Mouse (Mus musculus): Measurements from ENCODE around the gene Dcun1d4. TPM values are rescaled to one million over a fixed set of nuclear protein-coding genes. Genes with fewer than 3 reads are reported as not detected.
"Not testable (repeated sequence)": the region's sequence is repeated elsewhere in the genome, so short reads cannot be mapped to it uniquely, and the experiment has no call there.

The Dcun1d4 gene
- 10 to 100 TPM; 17.4 to 19.1 TPM for total RNA-seq (2021)

GRCm38 (mm10) chr5:73480700-73481099 is at the start of gene Dcun1d4:
Gene Dcun1d4 (plus strand): TSS chr5:73481000.
- no peak for DNase-seq

DNA sequence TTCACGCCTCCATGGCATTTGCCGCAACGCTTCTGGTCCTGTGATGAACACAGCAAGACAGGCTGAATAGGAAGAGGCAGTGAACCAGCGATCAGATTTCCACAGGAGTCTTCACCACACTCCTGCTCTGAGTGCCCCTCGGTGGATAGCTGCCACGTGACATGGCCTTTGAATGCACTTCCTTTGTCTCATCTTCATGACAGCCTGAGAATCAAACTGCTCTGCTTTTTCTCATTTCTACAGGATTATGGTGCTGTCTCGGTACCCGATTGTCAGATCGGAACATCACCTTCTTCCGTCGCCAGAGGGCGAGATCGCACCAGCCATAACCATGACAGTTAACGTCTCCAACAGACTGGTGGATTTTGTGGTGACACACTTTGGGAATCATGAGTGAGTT is 49.2 kb upstream of the Dcun1d4 start:
- peak; percentile 84 for DNase-seq

GRCm38 (mm10) chr5:73432805-73433204 is 48.0 kb upstream of the Dcun1d4 start:
- no peak for DNase-seq

DNA sequence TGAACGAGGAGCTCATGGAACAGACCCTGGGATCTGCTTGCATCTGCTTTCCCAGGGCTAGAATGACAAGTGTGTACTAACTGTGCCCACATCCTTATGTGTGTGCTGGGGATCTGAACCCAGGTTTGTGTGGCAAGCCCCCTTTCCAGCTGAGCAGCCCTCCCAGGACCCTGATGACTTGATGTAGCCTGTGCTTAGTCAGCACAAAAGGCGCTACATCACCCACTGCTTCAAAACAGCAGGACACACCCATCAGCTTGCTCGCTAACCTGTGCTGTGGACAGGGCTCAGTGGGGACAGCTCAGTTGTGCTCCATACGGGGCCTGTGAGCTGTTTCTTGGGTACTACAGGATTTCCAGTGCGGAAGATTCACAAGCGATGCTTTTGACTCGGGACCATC is 46.0 kb upstream of the Dcun1d4 start:
- no peak for DNase-seq

GRCm38 (mm10) chr5:73442176-73442575 is 38.6 kb upstream of the Dcun1d4 start:
- DNase-seq = no peak

DNA sequence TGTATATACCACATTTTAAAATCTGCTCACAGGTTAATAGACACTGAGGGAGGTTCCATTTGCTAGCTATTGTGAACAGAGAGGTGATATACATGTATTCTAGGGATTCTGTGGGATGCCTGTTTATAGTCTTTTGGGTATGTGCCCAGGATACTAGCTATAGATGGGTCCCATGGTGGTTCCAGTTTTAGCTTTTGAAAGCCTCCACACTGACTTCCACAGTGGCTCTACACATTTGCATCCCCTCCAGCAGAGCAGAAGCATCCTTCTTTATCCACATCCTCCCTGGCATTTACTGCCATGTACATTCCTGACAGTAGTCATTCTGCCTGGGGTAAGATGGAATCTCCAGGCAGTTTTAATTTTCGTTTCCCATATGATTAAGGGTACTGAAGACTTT is 30.5 kb upstream of the Dcun1d4 start:
- DNase-seq = no peak

- DNase-seq = no peak
These were observed 26.1 kb upstream of the Dcun1d4 start for GRCm38 (mm10) chr5:73454502-73455306.

DNA sequence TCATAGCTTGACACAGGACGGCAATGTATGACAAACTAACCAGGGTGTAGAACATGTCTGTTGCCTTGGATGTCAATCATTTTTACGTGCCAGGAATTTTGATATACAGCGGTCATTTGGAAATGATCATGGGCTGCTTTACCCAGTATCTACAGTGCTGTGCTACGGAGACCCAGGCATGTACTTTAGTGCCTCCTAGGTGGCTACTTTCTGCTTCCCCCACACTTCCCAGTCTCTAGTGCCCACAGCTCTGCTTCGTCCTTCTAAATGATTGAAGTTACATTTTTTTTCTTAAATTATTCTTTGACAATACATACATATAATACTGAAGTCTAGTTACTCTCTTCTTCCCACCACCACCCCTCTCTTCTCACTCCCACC is 25.5 kb upstream of the Dcun1d4 start:
- no peak for DNase-seq

GRCm38 (mm10) chr5:73468462-73469433 is 12.1 kb upstream of the Dcun1d4 start:
- DNase-seq = no peak

DNA sequence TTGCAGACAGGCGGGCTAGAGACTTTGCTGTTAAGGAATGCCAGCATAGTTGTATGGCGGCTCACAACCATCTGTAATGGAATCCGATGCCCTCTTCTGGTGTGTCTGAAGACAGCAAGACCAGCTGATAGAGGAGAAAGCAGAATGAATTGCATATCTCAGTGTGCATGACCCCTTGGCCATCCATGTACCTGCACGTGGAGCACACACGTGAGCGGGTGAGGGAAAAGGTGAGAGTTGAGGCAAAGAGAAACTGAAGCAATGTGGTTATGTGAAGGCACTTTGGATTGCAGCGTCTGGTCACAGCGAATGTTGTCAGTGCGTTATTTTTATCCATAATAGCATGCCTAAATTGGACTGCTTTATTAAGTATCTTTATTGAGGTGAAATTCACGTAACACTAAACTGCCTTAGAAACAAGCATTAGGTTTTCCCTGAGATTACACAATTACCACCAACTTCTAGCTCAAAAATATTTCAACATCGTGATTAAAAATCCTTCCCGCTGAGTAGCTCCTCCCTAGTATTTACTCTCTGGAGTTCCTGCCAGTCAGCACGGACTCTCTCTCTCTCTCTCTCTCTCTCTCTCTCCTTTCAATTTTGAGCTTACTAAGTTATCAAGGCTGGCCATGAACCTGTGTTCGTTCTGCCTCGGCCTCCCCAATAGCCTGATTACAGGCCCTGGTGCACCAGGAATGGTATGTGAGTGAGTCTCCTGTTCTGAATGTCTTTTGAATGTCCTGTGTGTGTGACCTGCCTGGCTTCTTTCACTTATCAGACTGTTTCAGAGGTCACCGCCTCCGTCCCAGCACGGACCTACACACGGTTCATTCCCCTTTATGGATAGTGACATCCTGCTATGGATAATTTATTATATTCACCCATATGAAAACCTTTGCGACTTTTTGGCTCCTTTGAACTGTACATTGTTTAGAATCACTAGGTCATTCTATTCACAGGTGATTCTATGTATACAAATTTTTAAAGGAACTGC is 6.1 kb upstream of the Dcun1d4 start:
- DNase-seq = no peak

DNA sequence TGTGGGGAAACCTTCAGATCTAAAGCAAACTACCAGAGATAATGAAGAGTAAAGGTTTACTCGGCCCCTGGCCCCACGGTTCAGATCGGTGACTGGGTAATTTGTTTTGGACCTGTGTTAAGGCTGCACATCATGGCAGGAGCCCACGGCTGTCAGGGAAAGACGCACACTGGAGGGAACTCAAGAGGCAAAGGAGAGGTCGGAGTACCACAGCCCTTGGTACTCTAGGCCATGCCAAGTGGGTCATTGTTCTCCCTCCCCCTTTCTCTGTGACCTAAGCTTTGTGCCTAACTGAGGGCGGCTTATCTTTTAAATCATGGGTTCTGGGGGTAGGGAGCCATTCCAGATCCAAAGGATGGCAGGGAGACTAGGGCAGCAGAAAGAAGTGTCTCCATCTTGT is 601 bp downstream of the Dcun1d4 start:
- DNase-seq = no peak

DNA sequence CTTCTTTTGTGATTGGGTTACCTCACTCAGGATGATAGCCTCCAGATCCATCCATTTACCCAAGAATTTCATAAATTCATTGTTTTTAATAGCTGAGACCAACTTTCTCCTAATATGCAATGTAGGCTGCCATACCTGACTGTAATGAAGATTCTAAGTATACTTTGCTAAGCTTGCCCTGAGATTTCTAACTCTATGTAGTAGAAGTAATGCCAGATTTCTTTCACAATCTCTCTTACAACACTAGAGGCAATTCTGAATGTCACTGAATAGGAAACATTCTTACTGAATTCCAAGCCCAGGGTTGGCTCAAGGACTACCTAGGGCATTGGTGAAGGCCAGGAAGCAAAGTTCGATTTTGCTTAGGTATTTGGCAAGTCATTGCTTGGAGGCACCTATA is 1.6 kb downstream of the Dcun1d4 start:
- not testable (repeated sequence) for DNase-seq

DNA sequence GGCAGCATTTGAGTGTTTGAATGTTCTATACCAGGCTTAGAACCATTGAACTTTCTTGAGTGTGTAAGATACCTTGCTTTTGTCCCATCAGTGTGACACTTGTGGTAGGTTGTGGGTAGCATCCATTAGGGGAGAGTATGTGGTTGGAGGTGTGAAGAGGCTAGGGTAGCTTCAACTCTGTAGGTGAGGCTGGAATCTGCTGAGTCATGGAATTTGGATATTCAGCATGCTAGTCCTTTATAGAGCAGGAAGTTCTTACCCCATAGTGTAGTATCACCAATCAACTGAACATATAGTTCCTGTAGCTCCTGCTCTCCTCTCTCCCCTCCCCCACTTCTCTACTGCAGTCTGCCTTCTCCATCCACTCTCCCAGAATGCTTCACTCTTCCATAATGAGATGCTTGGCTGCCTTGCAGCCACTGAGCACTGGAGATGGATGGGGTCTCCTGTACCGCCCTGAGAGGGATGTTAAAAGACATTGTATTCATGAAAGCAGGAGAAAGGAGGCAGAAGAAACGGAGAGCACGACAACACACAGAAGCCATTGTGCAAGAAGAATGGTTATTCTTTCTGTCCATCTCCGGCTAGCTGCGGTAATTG is 3.3 kb downstream of the Dcun1d4 start:
- DNase-seq = no peak

DNA sequence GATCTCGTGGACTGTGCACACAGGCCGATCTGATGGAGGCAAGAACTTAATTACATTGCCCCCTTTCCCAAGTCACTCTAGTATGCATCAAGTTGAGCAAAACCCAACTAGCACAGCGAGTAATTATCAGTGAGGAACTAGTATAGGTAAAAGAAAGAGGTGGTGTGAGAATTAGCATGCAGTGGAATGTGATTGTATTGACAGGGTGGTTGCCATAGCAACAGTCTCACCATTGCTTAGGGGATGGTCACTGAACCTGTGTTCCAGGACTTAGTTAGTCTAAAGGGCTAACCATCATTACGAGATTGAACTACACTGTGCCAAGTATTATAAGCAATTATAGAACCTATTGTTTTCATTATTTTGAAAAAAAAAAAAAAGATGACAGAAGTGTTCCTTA is 5.7 kb downstream of the Dcun1d4 start:
- no peak for DNase-seq

GRCm38 (mm10) chr5:73489915-73490314 is 9.1 kb downstream of the Dcun1d4 start:
- no peak for DNase-seq

DNA sequence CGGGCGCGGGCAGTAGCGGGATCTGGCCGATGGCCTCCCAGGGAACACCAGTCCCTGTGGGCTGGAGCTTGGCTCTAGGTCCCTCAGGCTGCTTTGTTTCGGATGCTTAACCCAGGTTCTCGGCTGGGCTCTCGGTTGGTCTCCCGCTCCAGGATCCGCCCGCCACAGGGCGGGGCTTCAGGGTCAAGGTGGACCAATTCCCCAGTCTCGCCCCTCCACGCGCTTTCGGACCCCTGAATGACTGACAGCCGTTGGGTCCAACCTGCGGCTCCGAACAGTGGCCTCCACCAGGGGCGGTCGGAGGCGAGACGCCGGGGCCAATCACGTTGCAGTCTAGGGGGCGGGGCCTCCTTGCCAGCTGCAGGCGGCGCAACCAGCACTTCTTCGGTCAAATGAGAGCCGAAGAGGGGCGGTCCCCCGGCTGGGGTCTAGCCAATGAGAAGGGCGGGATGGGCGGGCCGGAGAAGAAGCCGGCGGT is 9.8 kb downstream of the Dcun1d4 start:
- peak; percentile 100 for DNase-seq

- DNase-seq = peak; percentile 63
These were observed 10.5 kb downstream of the Dcun1d4 start for GRCm38 (mm10) chr5:73491074-73491836.

DNA sequence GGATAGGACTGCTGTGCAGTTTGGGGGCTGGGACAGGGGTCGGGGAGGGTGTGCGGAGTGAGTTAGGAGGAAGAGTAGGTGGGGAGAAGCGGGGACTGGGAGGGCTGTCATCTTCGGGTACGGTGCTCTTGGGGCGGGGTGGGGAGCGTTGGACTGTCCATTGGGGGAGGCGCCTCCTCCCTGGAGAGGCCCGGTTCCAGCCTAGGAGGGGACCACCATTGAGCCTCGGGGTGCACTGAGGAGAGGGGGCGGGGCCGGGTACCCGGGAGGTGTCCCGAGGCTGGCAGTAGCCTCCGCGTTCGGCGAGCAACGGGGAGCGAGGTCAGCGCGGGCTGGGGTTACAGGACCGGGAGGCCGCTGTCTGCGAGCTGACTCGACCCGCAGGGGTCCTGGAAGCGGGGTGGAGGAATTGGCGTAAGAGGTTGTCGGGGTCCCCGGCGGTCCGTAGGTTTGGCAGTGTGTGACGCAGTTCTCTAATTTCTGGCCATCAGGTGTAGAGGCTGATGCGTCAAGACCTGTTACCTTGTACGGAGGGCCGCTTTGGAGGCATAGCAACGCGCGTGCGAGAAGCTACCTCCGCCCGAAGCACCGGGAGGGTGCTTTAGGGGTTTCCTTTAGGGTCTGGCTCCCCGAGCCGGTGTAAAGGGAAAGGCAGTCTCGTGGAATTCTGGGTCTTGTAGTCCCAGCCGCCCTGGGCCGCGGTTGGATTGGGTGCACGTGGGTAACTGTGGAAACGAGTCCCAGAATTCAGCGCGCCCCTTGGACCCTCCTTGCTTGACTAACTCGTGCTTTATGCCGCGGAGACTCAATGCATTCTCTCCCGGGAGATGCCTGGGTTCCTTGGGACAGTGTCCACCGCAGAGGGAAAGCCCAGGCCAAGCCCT is 11.3 kb downstream of the Dcun1d4 start:
- DNase-seq = peak; percentile 88

DNA sequence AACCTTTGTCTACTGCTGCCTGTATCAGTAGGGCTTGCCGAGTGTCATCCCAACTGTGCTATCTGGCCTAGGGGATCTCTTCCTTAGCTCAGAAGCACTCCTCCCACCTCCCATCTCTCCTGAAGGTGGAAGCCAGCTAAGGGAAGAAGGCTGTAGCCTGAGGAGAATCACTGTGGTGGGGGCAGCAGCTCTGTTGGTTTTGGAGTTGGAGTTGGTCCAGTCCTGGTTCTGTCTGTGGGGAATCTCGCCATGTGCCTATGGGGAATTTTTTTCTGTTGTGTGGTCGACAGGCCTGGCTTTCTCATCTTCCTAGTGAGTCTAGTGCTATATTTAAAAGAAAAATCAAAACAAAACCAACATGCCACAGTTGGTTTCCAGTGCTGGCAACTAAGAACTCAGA is 16.6 kb downstream of the Dcun1d4 start:
- no peak for DNase-seq

GRCm38 (mm10) chr5:73498559-73498958 is 17.8 kb downstream of the Dcun1d4 start:
- DNase-seq = no peak

Measured in heart, postnatal 4 days (tissue).